Mouse (Mus musculus) cortical plate, adult 2 months (tissue): ENCODE measurements around the gene Creb3l4.

Experiments used
- CTCF ChIP-seq: fragments of 200-500 bp; IDR thresholded peaks from 2 replicates; pipeline ENCODE4 v1.5.1; 2011; ENCODE audit warnings: mild to moderate bottlenecking, control low read depth, low read length; ENCODE audit not compliant: insufficient read depth; ENCODE audit errors: extremely low read depth
- POLR2A ChIP-seq: fragments of 200-500 bp; IDR thresholded peaks from 2 replicates; pipeline ENCODE4 v1.6.1; 2011; ENCODE audit warnings: mild to moderate bottlenecking, low read length, control low read depth; ENCODE audit not compliant: insufficient read depth; ENCODE audit errors: extremely low read depth

DNA sequence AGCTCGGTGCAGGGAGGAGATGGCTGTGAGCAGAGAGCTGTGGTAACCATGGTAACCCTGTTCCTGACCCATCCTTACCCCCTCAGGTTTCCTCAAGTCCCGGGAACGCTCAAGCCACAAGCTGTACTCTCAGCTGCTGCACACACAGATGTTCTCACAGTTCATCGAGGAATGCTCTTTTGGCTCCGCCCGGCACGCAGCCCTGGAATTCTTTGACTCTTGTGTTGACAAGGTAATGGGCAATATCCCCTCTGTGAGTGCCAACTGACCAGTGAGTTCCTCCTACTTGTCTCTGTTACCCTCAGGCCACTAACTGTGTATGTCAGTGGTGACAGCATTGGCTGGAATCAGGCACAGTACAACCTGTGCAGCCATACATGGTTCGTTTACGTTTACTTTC lies 28.9 kb upstream of the Creb3l4 start:
- no peak for TF ChIP-seq POLR2A
- TF ChIP-seq CTCF: no peak
